Mouse (Mus musculus) T-cell, adult 66 days (primary cell): Measurements from ENCODE around the gene Zfp949. TPM values are rescaled to one million over a fixed set of nuclear protein-coding genes. Genes with fewer than 3 reads are reported as not detected.

Source experiments
- total RNA-seq, 2 experiments: library from RNA; stranded (reverse); gene quantifications; 3 replicates in 1 of 2; 4 replicates in 1 of 2; pipeline ENCODE4 v1.2.4; 2023

Gene Zfp949
- 10 to 100 TPM; 15.4 to 19.7 TPM for total RNA-seq

DNA sequence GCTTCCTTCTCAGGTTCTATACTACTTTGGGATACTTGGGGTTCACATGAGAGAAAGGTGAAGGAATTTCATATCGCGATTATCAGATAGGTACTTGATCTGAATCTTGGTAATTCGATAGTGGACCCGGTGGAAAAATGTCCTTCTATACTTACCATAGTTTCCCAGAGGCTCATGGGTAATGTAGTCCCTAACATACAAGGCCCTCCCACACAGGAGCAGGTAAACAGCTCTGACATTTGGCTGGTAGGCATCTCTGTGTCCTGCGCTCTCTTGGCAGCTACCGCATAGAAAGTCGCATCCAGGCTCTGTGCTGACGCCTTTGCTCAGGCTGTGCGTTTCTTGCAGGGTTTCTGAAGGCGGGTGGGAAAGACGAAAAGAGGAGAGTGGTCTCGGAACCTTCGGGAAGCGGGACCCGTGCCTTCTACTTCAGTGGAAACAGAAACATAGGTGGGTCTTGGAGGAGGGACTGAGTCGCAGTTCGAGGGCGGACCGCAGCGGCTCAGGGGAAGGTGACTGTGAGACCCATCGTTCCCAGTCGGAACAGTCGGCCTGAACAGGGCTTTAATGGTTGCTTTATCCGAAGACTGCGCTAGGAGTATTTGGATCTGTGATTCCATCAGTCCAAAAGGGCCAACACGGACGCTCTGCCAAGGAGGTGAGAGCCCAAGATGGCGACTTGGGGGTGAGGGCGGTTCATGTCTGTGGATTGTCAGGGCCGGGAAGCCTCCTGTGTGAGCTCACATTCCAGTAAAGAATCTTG, at the start of gene Zfp949:
Zfp949 (plus strand) TSS at position 170 of the 763 bp plus-strand sequence.

DNA sequence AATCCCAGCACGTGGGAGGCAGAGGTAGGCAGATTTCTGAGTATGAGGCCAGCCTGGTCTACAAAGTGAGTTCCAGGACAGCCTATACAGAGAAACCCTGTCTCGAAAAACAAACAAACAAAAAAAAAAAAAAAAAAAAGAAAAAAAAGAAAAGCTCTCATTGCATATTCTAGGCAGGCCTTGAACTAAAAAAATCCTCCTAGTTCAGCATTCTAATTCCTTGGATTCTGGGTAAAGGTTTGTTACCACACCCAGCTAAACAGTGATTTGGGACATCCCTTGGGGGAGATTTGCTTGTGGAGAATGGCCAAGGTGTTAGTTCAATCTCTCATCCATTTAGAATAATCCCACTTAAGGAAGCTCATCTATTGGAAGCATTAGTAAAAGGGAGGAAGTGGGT, 32.8 kb downstream of the Zfp949 start, which contains the start of gene Trim43a:
Trim43a (plus strand) TSS at position 301 of the 400 bp plus-strand sequence.

Other genes starting within 250 kb of the Zfp949 start
- gene Nt5e, start 220.8 kb upstream of the Zfp949 start, total RNA-seq = 10 to 100 TPM; 38.2 to 62.3 TPM
- 10 to 100 TPM; 38.6 to 39.3 TPM for gene Snx14, start 109.1 kb upstream of the Zfp949 start, total RNA-seq
- gene Gm20537, start 91.4 kb upstream of the Zfp949 start, total RNA-seq = not detected
- 100 to 1,000 TPM; 125 to 134 TPM for gene Syncrip, start 65.4 kb upstream of the Zfp949 start, total RNA-seq
- gene Trim43a, start 32.9 kb downstream of the Zfp949 start, total RNA-seq = not detected
- 10 to 100 TPM; 50.0 to 57.7 TPM for gene Mthfsl, start 172.3 kb downstream of the Zfp949 start, total RNA-seq
- 10 to 100 TPM; 10.1 to 16.0 TPM for gene Bcl2a1d, start 183.9 kb downstream of the Zfp949 start, total RNA-seq